Mouse (Mus musculus) liver, adult 2 months (tissue): ENCODE data around the gene Kctd6.
"Not testable (repeated sequence)": the region's sequence is repeated elsewhere in the genome, so short reads cannot be mapped to it uniquely, and the experiment has no call there.

Source experiments
- CTCF ChIP-seq: fragments of 200-500 bp; IDR thresholded peaks from 2 replicates; pipeline ENCODE4 v1.5.1; 2011; ENCODE audit warnings: low read depth, low read length, control low read depth
- POLR2A ChIP-seq: fragments of 200-500 bp; IDR thresholded peaks from 2 replicates; pipeline ENCODE4 v1.6.1; 2011; ENCODE audit warnings: low read length, control low read depth; ENCODE audit not compliant: insufficient read depth; ENCODE audit errors: extremely low read depth

DNA sequence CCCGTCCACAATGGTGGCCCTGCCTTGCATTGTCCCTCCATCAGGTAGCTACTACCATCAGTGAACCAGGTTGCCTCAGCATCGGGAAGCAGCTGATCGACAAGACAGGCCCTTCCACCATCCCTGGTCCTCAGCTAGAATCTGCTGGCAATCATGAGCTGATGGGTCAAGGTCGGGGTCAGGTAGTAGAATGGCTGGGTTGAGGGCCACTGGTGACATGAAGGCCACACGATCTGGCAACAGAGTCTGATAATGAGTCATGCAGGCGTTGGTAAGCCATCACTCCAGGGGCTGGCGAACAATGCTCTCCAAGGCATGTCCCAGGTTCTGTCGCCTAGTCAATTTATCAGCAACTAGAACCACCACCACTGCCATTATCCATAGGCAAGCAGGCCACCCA lies 57.3 kb downstream of the Kctd6 start:
- TF ChIP-seq CTCF, POLR2A: not testable (repeated sequence)
